Mouse (Mus musculus) Patski (cell line): Measurements from ENCODE around the gene Cst13. TPM values are rescaled to one million over a fixed set of nuclear protein-coding genes. Genes with fewer than 3 reads are reported as not detected.

Experiments used
- ATAC-seq: fragments of 100-300 bp; one replicate; pipeline ENCODE4 v1.8.0; 2021
- CTCF ChIA-PET: fragments of 350-600 bp; sonication (Branson Sonifier 250); formaldehyde crosslinking; loops from one replicate; lab custom pipeline; 2022; ENCODE audit warnings: inconsistent platforms; lab: Charles Lee
- POLR2A ChIA-PET: fragments of 350-600 bp; sonication (Branson Sonifier 250); formaldehyde crosslinking; loops from one replicate; lab custom pipeline; 2022; ENCODE audit warnings: antibody characterized with exemption, inconsistent platforms; lab: Charles Lee
- DNase-seq: peaks from one replicate; pipeline ENCODE4 v3.0.0-alpha.2; 2011; ENCODE audit warnings: low read depth, low spot score
- H3K27me3 ChIP-seq: fragments of 371-371 bp; one replicate; pipeline ENCODE4 v1.5.1; 2021
- CTCF ChIP-seq: fragments of 100-300 bp; IDR thresholded peaks from one replicate; pipeline ENCODE4 v1.5.1; 2021
- in situ Hi-C: fragments of 300-500 bp; cut with MboI; formaldehyde crosslinking; loops from 3 replicates; pipeline ENCODE4 v1.11.1; 2018; ENCODE audit warnings: low pct_unique_long_range_greater_than_20kb, mixed read lengths
- polyA plus RNA-seq: library from polyadenylated mRNA; unstranded; gene quantifications from one replicate; pipeline ENCODE4 v1.2.3, GENCODE M21; 2021

Cst13 gene
- polyA plus RNA-seq, 1 experiment from 2014 or later, result not detected

DNA sequence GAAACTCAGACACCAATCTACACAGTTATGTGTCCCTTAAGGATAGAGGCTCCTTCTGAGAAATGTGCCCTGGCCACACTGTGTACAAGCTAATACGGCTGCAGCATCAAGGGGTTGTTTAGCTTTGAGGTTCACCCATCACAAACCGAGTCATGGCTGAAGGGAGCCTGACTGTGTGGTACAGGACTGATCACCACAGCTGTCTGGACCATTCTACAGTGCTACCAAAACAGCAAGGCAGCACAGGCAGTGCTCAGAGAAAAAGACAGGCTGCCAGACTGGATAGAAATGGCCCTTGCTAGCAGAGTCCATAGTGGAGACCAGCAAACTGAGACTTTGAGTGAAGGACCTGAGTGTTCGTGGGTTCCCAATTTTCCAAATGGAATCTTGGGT lies 54.3 kb downstream of the Cst13 start:
- ChIA-PET POLR2A (interaction anchor here (1.0 to 3.0 kb wide), 5 partner anchors 17 to 27 kb away, joined by 4 to 11 read pairs (median 7); no protein-coding TSS in a partner anchor), CTCF (interaction anchor here (1.8 to 4.3 kb wide), 5 partner anchors 11 to 27 kb away, joined by 12 to 28 read pairs (median 24); partner anchors contain the start of gene 9230104L09Rik)
- in situ Hi-C loops, result no loop called here
- no peaks in the 10 kb centered on the region for H3K27me3 ChIP-seq
- DNase-seq (no peak), ATAC-seq (no peak)
- TF ChIP-seq CTCF, result no peak

- ChIA-PET POLR2A (interaction anchor here (1.0 to 3.0 kb wide), 5 partner anchors 15 to 26 kb away, joined by 4 to 11 read pairs (median 7); no protein-coding TSS in a partner anchor), CTCF (interaction anchor here (0.7 to 4.3 kb wide), 7 partner anchors 12 to 35 kb away, joined by 3 to 28 read pairs (median 12); partner anchors contain the start of gene 9230104L09Rik)
- DNase-seq, result no peak
- ATAC-seq, result peak; percentile 4
- H3K27me3 ChIP-seq, result no peaks in the 10 kb centered on the region
- in situ Hi-C loops, result loop anchor here (25.0 kb wide), 1 partner anchor 687 kb away; no protein-coding TSS in a partner anchor
- TF ChIP-seq CTCF, result no peak
Measured at GRCm38 (mm10) chr2:148874617-148875334, 54.9 kb downstream of the Cst13 start.

GRCm38 (mm10) chr2:148875335-148875811 lies 55.5 kb downstream of the Cst13 start, which contains the start of gene Cst3:
Cst3 (minus strand) TSS chr2:148875692.
- DNase-seq (peak; percentile 38), ATAC-seq (peak; percentile 79)
- POLR2A ChIA-PET, result interaction anchor here (1.2 to 3.0 kb wide), 4 partner anchors 15 to 25 kb away, joined by 4 to 11 read pairs (median 8); no protein-coding TSS in a partner anchor

GRCm38 (mm10) chr2:148877016-148877770 lies 57.3 kb downstream of the Cst13 start:
- no peak for TF ChIP-seq CTCF
- POLR2A ChIA-PET, result no interaction called here
- in situ Hi-C loops, result loop anchor here (25.0 kb wide), 1 partner anchor 690 kb away; no protein-coding TSS in a partner anchor
- no peak for DNase-seq
- CTCF ChIA-PET, result interaction anchor here (1.3 to 4.0 kb wide), 6 partner anchors 9 to 26 kb away, joined by 4 to 22 read pairs (median 4); no protein-coding TSS in a partner anchor
- no peak for ATAC-seq
- H3K27me3 ChIP-seq, result no peaks in the 10 kb centered on the region

More at GRCm38 (mm10) chr2:148875335-148875811, 55.5 kb downstream of the Cst13 start, which contains the start of gene Cst3:
- in situ Hi-C loops, result loop anchor here (25.0 kb wide), 1 partner anchor 688 kb away; no protein-coding TSS in a partner anchor
- CTCF ChIA-PET, result interaction anchor here (0.7 to 4.3 kb wide), 7 partner anchors 12 to 34 kb away, joined by 3 to 28 read pairs (median 12); partner anchors contain the start of gene 9230104L09Rik
- no peak for TF ChIP-seq CTCF
- no peaks in the 10 kb centered on the region for H3K27me3 ChIP-seq

DNA sequence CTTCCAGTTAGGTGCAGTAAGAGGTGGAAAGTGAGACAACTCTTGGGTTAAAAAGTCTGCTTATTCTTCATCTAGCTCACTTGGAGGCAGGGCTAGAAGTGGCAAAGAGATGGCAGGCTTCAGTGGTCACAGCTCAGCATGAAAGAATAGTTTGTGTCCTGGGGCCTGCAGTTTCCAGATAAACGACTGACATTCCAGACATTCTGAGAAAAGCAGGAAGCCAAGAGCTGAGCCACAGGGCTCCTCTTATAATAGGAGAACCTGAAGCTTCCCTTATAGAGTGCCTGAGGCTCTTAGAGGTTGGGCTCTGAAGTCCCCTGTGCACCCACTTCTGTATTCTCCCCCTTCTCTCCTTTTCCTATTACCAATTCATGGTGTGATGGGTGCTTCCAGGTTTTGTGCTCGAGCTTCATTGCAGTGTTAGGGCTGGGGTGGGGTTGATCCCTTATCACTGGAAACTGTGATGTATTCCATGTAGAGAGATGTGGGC lies 58.8 kb downstream of the Cst13 start:
- no peak for DNase-seq
- in situ Hi-C loops, result loop anchor here (25.0 kb wide), 1 partner anchor 691 kb away; no protein-coding TSS in a partner anchor
- no peak for TF ChIP-seq CTCF
- POLR2A ChIA-PET, result no interaction called here
- no peaks in the 10 kb centered on the region for H3K27me3 ChIP-seq
- CTCF ChIA-PET, result interaction anchor here (1.1 to 4.7 kb wide), 6 partner anchors 13 to 27 kb away, joined by 3 to 22 read pairs (median 10); no protein-coding TSS in a partner anchor
- peak; percentile 83 for ATAC-seq

GRCm38 (mm10) chr2:148879199-148879598 lies 59.3 kb downstream of the Cst13 start:
- H3K27me3 ChIP-seq, result no peaks in the 10 kb centered on the region
- in situ Hi-C loops, result loop anchor here (25.0 kb wide), 1 partner anchor 692 kb away; no protein-coding TSS in a partner anchor
- DNase-seq, result no peak
- peak; percentile 1 for ATAC-seq
- POLR2A ChIA-PET, result interaction anchor here (1.5 kb wide), 1 partner anchor 23 kb away, joined by 3 read pairs; no protein-coding TSS in a partner anchor
- TF ChIP-seq CTCF, result no peak
- CTCF ChIA-PET, result interaction anchor here (0.9 to 4.7 kb wide), 8 partner anchors 9 to 28 kb away, joined by 3 to 22 read pairs (median 6); no protein-coding TSS in a partner anchor

Other genes starting within 250 kb of the Cst13 start
- 30.5 TPM for gene Nxt1, start 147.5 kb upstream of the Cst13 start, polyA plus RNA-seq
- gene Gzf1, start 139.1 kb upstream of the Cst13 start, polyA plus RNA-seq, result 27.8 TPM
- 4.3 TPM for gene Napb, start 87.6 kb upstream of the Cst13 start, polyA plus RNA-seq
- gene Cstl1, start 69.7 kb upstream of the Cst13 start, polyA plus RNA-seq, result not detected
- not detected for gene Cst11, start 48.6 kb upstream of the Cst13 start, polyA plus RNA-seq
- not detected for gene 8030411F24Rik, start 38.1 kb upstream of the Cst13 start, polyA plus RNA-seq
- gene Cst12, start 30.7 kb upstream of the Cst13 start, polyA plus RNA-seq, result not detected
- gene Cst8, start 21.3 kb upstream of the Cst13 start, polyA plus RNA-seq, result not detected
- not detected for gene Cst9, start 15.1 kb downstream of the Cst13 start, polyA plus RNA-seq
- not detected for gene 9230104L09Rik, start 45.0 kb downstream of the Cst13 start, polyA plus RNA-seq
- gene Cst3, start 55.6 kb downstream of the Cst13 start, polyA plus RNA-seq, result 1,093 TPM
- gene Gm1330, start 183.2 kb downstream of the Cst13 start, polyA plus RNA-seq, result not detected
- not detected for gene Gm10750, start 197.2 kb downstream of the Cst13 start, polyA plus RNA-seq